Comparison of ENCODE assay signal across 8 mouse cellular contexts in genomic region chr14:26303111-26303510, GRCm38 (mm10). TPM values are rescaled to one million over a fixed set of nuclear protein-coding genes. Genes with fewer than 3 reads are reported as not detected.
A peak's percentile ranks its signal among the peaks of the same experiment; 100 is the strongest.
DNase-seq lines count a peak whose midpoint lies in the region; ATAC-seq lines count a peak whose summit lies in the region.

No protein-coding gene starts in this region.

- H3K27me3 ChIP-seq in kidney, embryonic 16.5 days (ENCODE audit: insufficient read depth, low read length), result no peaks in the 10 kb centered on the region
- no peaks in the 10 kb centered on the region for H3K27me3 ChIP-seq in neural tube, embryonic 14.5 days (ENCODE audit: control insufficient read depth, insufficient read depth, low read length)

- WGBS in kidney, embryonic 16.5 days, result 33% methylated on average over 2 of the region's 2 CpGs
- 37% methylated on average over 2 of the region's 2 CpGs for WGBS in neural tube, embryonic 14.5 days

- ATAC-seq in kidney, embryonic 16.5 days (ENCODE audit: low FRiP score, low TSS enrichment), result no peak
- ATAC-seq in neural tube, embryonic 14.5 days (ENCODE audit: low read depth), result peak; percentile 44; the same call in 1 of the 2 replicates

- no peak overlapping the region for H3K9ac ChIP-seq in kidney, embryonic 16.5 days (replicated peaks; ENCODE audit: low read length)
- no peak overlapping the region for H3K9ac ChIP-seq in neural tube, embryonic 14.5 days (replicated peaks; ENCODE audit: low read depth, low read length)

- no peak overlapping the region for H3K27ac ChIP-seq in kidney, embryonic 16.5 days (ENCODE audit: low read length)
- H3K27ac ChIP-seq in neural tube, embryonic 14.5 days (ENCODE audit: low read depth, low read length), result no peak overlapping the region

- no peak overlapping the region for H3K4me3 ChIP-seq in kidney, embryonic 16.5 days (ENCODE audit: low read length)
- no peak overlapping the region for H3K4me3 ChIP-seq in neural tube, embryonic 14.5 days (ENCODE audit: low read depth, low read length)

- H3K4me1 ChIP-seq in kidney, embryonic 16.5 days (ENCODE audit: insufficient read depth, low read length), result no peaks in the 10 kb centered on the region
- no peaks in the 10 kb centered on the region for H3K4me1 ChIP-seq in neural tube, embryonic 14.5 days (ENCODE audit: control insufficient read depth, insufficient read depth, low read length)

- no peaks in the 10 kb centered on the region for H3K36me3 ChIP-seq in kidney, embryonic 16.5 days (ENCODE audit: insufficient read depth, low read length)
- no peaks in the 10 kb centered on the region for H3K36me3 ChIP-seq in neural tube, embryonic 14.5 days (ENCODE audit: control insufficient read depth, insufficient read depth, low read length)

- no peak overlapping the region for H3K4me2 ChIP-seq in kidney, embryonic 16.5 days (replicated peaks; ENCODE audit: low read depth, low read length)
- H3K4me2 ChIP-seq in neural tube, embryonic 14.5 days (ENCODE audit: low read depth, low read length), result no peak overlapping the region

- H3K9me3 ChIP-seq in kidney, embryonic 16.5 days (ENCODE audit: low read length), result no peaks in the 10 kb centered on the region
- no peaks in the 10 kb centered on the region for H3K9me3 ChIP-seq in neural tube, embryonic 14.5 days (ENCODE audit: control insufficient read depth, low read length)

- peak; percentile 8 for DNase-seq in kidney, adult 18-20 months
- DNase-seq in NIH3T3 (ENCODE audit: low read depth), result peak; percentile 80
- DNase-seq in embryo, embryonic 11.5 days (ENCODE audit: low read depth, low spot score), result peak; percentile 57
- peak; percentile 57 for DNase-seq in hindlimb bud, embryonic 11.5 days (ENCODE audit: extremely low spot score, low read depth, low spot score)
- peak; percentile 33 to 84 for DNase-seq in left cerebral cortex, postnatal 10 days (ENCODE audit: extremely low spot score in 1 of 2, low spot score in 2 of 2)
- DNase-seq in gastrocnemius, postnatal 14 days, result no peak

- intact Hi-C loops in left cerebral cortex, postnatal 10 days (cut with DNase I), result no loop called here
- intact Hi-C loops in gastrocnemius, postnatal 14 days (cut with DNase I; ENCODE audit: low total_unique reads), result no loop called here

RNA-seq across cellular contexts. Expression of gene Duxbl3, which starts 45.3 kb away (rescaled TPM):
- 0.50 and 1.4 TPM in 2 replicates for polyA plus RNA-seq in kidney, embryonic 16.5 days (2015; fragmentation: Nextera tagmentation; extraction: Ambion mirVana)
- 1 to 10 TPM; 2.4 to 2.6 TPM for total RNA-seq in left cerebral cortex, postnatal 10 days (2021)
- polyA plus RNA-seq in neural tube, embryonic 14.5 days (2014; fragmentation: Nextera tagmentation; extraction: Ambion mirVana), result 1.4 and 4.8 TPM in 2 replicates
- total RNA-seq in gastrocnemius, postnatal 14 days (2021), result under 1 TPM in 1 of 2 experiments, not detected in 1; 0.64 TPM
